Mouse (Mus musculus): ENCODE results near the gene Hexdc. TPM values are rescaled to one million over a fixed set of nuclear protein-coding genes. Genes with fewer than 3 reads are reported as not detected.

Gene Hexdc
- total RNA-seq (2021) = 10 to 100 TPM in 1 of 2 experiments, 1 to 10 TPM in 1; 7.6 to 13.0 TPM
- 18.5 and 21.7 TPM in 2 replicates for polyA plus RNA-seq (2012; rRNA removed)
- long read RNA-seq, partial matches to known transcripts = 0 of 14 reads
- long read RNA-seq, other reads (novel, unspliced or antisense) = 12 of 14 reads

- peak; percentile 97 for DNase-seq
Observed at GRCm38 (mm10) chr11:121204161-121205006, at the start of gene Hexdc, which contains the start of gene Ogfod3. Gene Hexdc, plus strand, starts transcription at chr11:121204433. Gene Ogfod3, minus strand, starts transcription at chr11:121204711.

- DNase-seq = peak; percentile 34
Observed at GRCm38 (mm10) chr11:121156411-121156891, 47.8 kb upstream of the Hexdc start.

- no peak for DNase-seq
Observed at GRCm38 (mm10) chr11:121159971-121160370, 44.3 kb upstream of the Hexdc start, which contains the start of gene Uts2r. Gene Uts2r, plus strand, starts transcription at chr11:121160271.

GRCm38 (mm10) chr11:121160636-121161346 lies 43.4 kb upstream of the Hexdc start:
- no peak for DNase-seq

- DNase-seq = no peak
Observed at GRCm38 (mm10) chr11:121163751-121164150, 40.5 kb upstream of the Hexdc start.

GRCm38 (mm10) chr11:121173203-121173602 lies 31.0 kb upstream of the Hexdc start:
- no peak for DNase-seq

- DNase-seq = no peak
Observed at GRCm38 (mm10) chr11:121174234-121174633, 30.0 kb upstream of the Hexdc start.

- peak; percentile 68 for DNase-seq
Observed at GRCm38 (mm10) chr11:121176285-121177270, 27.7 kb upstream of the Hexdc start.

GRCm38 (mm10) chr11:121189681-121190080 lies 14.6 kb upstream of the Hexdc start:
- DNase-seq = peak; percentile 38

GRCm38 (mm10) chr11:121192742-121193141 lies 11.5 kb upstream of the Hexdc start:
- DNase-seq = no peak

- no peak for DNase-seq
Observed at GRCm38 (mm10) chr11:121193415-121193814, 10.8 kb upstream of the Hexdc start.

- DNase-seq = no peak
Observed at GRCm38 (mm10) chr11:121198622-121199021, 5.6 kb upstream of the Hexdc start.

GRCm38 (mm10) chr11:121199851-121200250 lies 4.4 kb upstream of the Hexdc start:
- DNase-seq = no peak

GRCm38 (mm10) chr11:121200781-121201180 lies 3.5 kb upstream of the Hexdc start:
- DNase-seq = no peak

GRCm38 (mm10) chr11:121201436-121202198 lies 2.6 kb upstream of the Hexdc start:
- DNase-seq = no peak

- DNase-seq = no peak
Observed at GRCm38 (mm10) chr11:121203859-121204160, 423 bp upstream of the Hexdc start.

GRCm38 (mm10) chr11:121216831-121217230 lies 12.6 kb downstream of the Hexdc start:
- no peak for DNase-seq

- DNase-seq = no peak
Observed at GRCm38 (mm10) chr11:121219776-121220175, 15.5 kb downstream of the Hexdc start.

GRCm38 (mm10) chr11:121220771-121221170 lies 16.5 kb downstream of the Hexdc start:
- DNase-seq = no peak

GRCm38 (mm10) chr11:121221321-121222010 lies 17.2 kb downstream of the Hexdc start:
- DNase-seq = no peak
